Mouse (Mus musculus): ENCODE results near the gene Zfp825. TPM values are rescaled to one million over a fixed set of nuclear protein-coding genes. Genes with fewer than 3 reads are reported as not detected.
"Not testable (repeated sequence)": the region's sequence is repeated elsewhere in the genome, so short reads cannot be mapped to it uniquely, and the experiment has no call there.

Gene Zfp825
- total RNA-seq (2021): 1 to 10 TPM; 5.6 to 8.1 TPM

DNA sequence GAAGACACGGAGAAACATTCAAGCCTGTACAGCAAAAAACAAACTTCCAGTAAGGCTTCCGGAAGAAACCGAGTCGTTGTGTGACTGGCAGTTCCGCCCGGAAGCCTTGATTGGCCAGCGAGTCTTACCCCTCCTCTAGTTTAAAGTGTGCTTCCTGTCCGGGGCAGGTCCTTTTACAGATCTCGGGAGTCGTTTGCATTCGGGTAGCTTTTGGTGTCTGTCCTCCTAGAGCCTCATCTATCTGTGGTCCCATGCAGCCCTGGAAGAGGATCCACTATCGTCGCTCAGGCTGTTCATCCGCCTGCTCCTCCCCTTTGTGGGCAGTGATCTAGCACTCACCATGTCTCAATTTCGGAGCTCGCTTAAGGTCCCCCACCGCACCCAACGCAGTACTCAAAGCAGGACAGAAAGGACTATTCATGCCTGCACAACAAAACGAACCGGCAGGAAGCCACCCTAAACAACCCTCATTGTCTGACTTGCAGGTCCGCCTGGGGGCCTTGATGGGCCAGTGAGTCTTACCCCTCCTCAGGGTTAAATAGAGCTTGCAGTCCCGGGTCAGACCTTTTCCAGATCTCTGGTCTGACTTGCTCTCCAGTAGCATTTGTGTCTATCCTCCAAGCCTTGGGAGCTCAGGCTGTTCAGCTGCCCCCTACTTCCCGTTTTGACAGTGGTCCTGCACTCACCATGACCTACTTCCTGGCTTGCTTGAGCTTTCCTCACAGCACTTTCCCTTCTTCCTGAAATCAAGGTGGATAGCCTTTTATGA is at the start of gene Zfp825:
TSS of gene Zfp825 (minus strand) at position 82 of the 769 bp plus-strand sequence.
- DNase-seq: peak; percentile 70
- intact Hi-C loops (cut with DNase I): no loop called here

- intact Hi-C loops (cut with DNase I); DNase-seq: not testable (repeated sequence)
These were observed 41.6 kb upstream of the Zfp825 start for GRCm38 (mm10) chr13:74535418-74535817.

DNA sequence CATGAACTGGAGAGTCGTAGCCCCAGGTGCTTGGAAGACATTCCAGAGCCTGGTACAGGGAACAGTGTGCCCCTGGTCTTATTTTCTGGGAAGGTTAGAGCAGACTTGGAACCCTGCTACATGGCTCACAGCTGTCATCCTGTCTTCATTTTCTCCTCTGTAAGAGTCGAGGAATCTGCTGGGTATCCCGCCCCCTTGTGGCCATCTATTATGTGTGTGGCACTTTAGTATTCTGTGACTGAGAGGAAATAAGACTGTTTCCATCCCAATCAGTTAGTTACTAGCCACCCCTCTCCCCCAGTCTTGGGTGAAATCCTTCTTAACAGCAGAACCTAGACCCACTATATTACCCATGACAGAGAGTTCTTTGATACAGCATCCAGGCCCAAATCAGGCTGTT is 41.1 kb upstream of the Zfp825 start:
- peak; percentile 54 for DNase-seq
- intact Hi-C loops (cut with DNase I): not testable (repeated sequence)

GRCm38 (mm10) chr13:74534096-74534495 is 40.3 kb upstream of the Zfp825 start:
- DNase-seq: no peak
- intact Hi-C loops (cut with DNase I): no loop called here

DNA sequence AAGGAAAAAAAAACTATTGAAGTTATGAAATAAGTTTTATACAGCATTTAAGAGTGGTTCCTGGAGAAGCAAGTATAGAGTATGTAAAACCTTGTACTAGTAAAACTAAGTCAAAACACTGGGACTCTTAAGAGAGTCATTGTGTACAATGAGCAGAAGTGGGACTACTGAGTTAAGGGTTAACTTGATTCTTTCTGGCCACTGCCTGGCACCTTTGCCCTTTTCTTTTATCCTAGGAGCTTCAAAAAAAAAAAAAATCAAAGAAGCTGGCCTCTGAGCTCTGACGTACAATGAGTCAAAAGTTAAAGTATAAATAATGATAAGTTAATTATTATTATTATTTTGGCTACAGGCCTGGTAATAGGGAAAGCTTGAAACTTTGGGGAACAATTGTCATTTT is 37.5 kb upstream of the Zfp825 start:
- DNase-seq; intact Hi-C loops (cut with DNase I): not testable (repeated sequence)

GRCm38 (mm10) chr13:74529372-74529715 is 35.6 kb upstream of the Zfp825 start:
- intact Hi-C loops (cut with DNase I); DNase-seq: not testable (repeated sequence)

DNA sequence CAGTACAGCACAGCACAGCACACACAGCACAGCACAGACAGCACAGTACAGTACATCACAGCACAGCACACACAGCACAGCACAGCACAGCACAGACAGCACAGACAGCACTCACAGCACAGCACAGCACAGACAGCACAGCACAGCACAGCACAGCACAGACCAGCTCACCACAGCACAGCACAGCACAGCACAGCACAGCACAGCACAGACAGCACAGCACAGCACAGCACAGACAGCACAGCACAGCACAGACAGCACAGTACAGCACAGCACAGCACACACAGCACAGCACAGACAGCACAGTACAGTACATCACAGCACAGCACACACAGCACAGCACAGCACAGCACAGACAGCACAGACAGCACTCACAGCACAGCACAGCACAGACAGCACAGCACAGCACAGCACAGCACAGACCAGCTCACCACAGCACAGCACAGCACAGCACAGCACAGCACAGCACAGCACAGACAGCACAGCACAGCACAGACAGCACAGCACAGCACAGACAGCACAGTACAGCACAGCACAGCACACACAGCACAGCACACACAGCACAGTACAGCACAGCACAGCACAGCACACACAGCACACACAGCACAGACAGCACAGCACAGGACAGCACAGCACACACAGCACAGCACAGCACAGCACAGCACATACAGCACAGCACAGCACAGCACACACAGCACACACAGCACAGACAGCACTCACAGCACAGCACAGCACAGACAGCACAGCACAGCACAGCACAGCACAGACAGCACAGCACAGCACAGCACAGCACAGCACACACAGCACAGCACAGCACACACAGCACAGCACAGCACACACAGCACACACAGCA is 35.0 kb upstream of the Zfp825 start:
- intact Hi-C loops (cut with DNase I); DNase-seq: not testable (repeated sequence)

DNA sequence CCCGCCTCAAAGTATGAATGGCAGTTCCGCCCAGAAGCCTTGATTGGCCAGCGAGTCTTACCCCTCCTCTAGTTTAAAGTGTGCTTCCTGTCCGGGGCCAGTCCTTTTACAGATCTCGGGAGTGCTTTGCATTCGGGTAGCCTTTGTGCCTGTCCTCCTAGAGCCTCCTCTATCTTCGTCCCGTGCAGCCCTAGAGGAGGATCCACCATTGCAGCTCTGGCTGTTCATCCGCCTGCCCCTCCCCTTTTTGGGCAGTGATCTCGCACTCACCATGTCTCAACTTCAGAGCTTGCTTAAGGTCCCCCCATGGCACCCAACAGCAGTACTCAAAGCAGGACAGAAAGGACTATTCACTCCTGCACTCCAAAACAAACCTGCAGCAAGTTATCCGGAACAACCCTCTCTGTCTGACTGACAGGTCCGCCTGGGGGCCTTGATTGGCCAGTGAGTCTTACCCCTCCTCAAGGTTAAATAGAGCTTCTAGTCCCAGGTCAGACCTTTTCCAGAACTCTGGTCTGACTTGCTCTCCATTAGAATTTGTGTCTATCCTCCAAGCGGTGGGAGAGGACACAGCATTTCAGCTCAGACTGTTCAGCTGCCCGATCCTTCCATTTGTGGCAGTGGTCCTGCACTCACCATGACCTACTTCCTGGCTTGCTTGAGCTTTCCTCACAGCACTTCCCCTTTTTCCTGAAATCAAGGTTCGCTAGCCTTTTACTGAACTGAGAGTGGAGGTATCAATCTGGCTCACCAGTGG is 28.9 kb upstream of the Zfp825 start:
- intact Hi-C loops (cut with DNase I): no loop called here

DNA sequence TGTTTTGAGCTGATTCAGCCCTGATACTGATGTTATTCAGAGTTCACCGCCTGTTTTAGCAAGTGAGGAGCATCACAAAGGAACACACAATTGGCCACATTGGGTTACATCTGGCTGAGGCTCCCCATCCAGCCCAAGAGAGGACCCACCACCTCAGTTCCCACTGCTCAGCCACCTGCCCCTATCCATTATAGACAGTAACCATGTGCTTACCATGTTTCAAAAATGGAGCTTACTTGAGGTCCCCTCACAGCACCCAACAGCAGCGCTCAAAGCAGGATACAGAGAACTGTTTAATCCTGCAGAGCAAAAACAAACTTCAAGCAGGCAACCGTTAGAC is 28.3 kb upstream of the Zfp825 start:
- DNase-seq; intact Hi-C loops (cut with DNase I): not testable (repeated sequence)

More for the DNA sequence above, 28.9 kb upstream of the Zfp825 start:
- peak; percentile 63 for DNase-seq

- intact Hi-C loops (cut with DNase I); DNase-seq: not testable (repeated sequence)
These were observed 14.2 kb upstream of the Zfp825 start for GRCm38 (mm10) chr13:74507981-74508380.

DNA sequence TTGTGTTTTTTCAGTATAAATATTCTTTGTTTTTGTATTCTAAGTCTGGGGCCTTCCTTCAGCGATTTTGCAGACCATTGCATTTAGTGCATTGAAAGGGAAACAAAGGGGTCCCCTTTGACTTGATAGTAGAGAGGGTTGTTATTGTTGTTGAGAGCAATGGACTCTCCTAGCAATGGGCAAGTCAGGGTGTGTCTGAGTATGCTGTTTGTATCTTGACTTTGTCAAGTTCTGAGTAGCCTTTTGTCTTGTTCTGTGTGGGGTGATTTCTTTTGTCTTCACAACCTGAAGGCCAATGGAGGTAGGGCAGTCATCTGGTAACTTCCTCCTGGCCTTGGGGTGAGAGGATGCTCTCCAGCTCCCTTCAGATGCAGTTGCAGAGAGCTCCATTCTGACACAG is 9.1 kb upstream of the Zfp825 start:
- intact Hi-C loops (cut with DNase I); DNase-seq: not testable (repeated sequence)

DNA sequence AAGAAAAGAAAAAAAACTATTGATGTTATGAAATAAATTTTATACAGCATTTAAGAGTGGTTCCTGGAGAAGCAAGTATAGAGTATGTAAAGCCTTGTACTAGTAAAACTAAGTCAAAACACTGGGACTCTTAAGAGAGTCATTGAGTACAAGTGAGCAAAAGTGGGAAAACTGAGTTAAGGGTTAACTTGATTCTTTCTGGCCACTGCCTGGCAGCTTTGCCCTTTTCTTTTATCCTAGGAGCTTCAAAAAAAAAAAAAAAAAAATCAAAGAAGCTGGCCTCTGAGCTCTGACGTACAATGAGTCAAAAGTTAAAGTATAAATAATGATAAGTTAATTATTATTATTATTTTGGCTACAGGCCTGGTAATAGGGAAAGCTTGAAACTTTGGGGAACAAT is 5.9 kb upstream of the Zfp825 start:
- intact Hi-C loops (cut with DNase I); DNase-seq: not testable (repeated sequence)

DNA sequence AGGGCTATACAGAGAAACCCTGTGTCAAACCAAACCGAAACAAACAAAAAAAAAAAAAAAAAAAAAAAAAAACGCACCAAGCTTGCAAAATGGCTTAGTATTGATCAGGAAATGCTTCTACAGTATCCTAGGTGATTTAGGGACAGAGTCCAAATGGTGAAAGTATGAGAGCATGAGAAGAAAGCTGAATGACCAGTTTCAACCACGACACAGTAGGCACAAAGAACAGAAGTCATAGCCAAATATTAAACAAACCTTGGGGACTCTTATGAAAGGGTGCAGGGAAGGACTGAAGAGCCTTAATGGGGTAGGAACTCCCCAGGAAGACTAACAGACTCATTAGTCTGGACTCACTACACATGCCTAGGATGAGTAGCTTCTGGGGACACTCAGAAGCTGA is 9.5 kb downstream of the Zfp825 start:
- intact Hi-C loops (cut with DNase I); DNase-seq: not testable (repeated sequence)

- intact Hi-C loops (cut with DNase I); DNase-seq: not testable (repeated sequence)
These were observed 22.3 kb downstream of the Zfp825 start for GRCm38 (mm10) chr13:74471468-74471867.

GRCm38 (mm10) chr13:74462699-74463385 is 30.9 kb downstream of the Zfp825 start:
- intact Hi-C loops (cut with DNase I): no loop called here
- DNase-seq: peak; percentile 76

DNA sequence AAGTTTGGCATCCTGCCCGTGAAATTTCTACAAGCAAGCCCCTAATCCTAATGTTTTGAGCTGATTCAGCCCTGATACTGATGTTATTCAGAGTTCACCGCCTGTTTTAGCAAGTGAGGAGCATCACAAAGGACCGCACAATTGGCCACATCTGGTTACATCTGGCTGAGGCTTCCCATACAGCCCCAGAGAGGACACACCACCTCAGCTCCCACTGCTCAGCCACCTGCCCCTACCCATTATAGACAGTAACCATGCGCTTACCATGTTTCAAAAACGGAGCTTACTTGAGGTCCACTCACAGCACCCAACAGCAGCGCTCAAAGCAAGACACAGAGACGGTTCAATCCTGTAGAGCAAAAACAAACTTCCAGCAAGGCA is 31.5 kb downstream of the Zfp825 start:
- intact Hi-C loops (cut with DNase I): not testable (repeated sequence)
- DNase-seq: peak; percentile 2

GRCm38 (mm10) chr13:74439895-74440294 is 53.9 kb downstream of the Zfp825 start:
- DNase-seq: no peak
- intact Hi-C loops (cut with DNase I): no loop called here

Measured in left cerebral cortex, postnatal 4 days (tissue).